Mouse (Mus musculus) c-Kit-positive CD71-positive TER-119-negative erythroid progenitor cells, embryonic 14.5 days (primary cell): ENCODE results near the gene Rreb1.
"Not testable (repeated sequence)": the region's sequence is repeated elsewhere in the genome, so short reads cannot be mapped to it uniquely, and the experiment has no call there.

Source experiments
- DNase-seq: peaks from one replicate; pipeline ENCODE4 v3.0.0-alpha.2; 2013; ENCODE audit warnings: low read depth

Gene Rreb1

GRCm38 (mm10) chr13:37827263-37827995, 49.2 kb downstream of the Rreb1 start:
- DNase-seq: no peak

- DNase-seq: no peak
Observed at GRCm38 (mm10) chr13:37827996-37828579, 49.9 kb downstream of the Rreb1 start.

GRCm38 (mm10) chr13:37828928-37829327, 50.7 kb downstream of the Rreb1 start:
- no peak for DNase-seq

- DNase-seq: no peak
Observed at GRCm38 (mm10) chr13:37830256-37830655, 52.1 kb downstream of the Rreb1 start.

- DNase-seq: no peak
Observed at GRCm38 (mm10) chr13:37830874-37831311, 52.7 kb downstream of the Rreb1 start.

- no peak for DNase-seq
Observed at GRCm38 (mm10) chr13:37832481-37832880, 54.3 kb downstream of the Rreb1 start.

- DNase-seq: no peak
Observed at GRCm38 (mm10) chr13:37833500-37833899, 55.3 kb downstream of the Rreb1 start.

- DNase-seq: no peak
Observed at GRCm38 (mm10) chr13:37835296-37835695, 57.1 kb downstream of the Rreb1 start.

- DNase-seq: not testable (repeated sequence)
Observed at GRCm38 (mm10) chr13:37835811-37836210, 57.6 kb downstream of the Rreb1 start.

- DNase-seq: no peak
Observed at GRCm38 (mm10) chr13:37837372-37837771, 59.2 kb downstream of the Rreb1 start.

- no peak for DNase-seq
Observed at GRCm38 (mm10) chr13:37838260-37839183, 60.3 kb downstream of the Rreb1 start.

- no peak for DNase-seq
Observed at GRCm38 (mm10) chr13:37843241-37843640, 65.0 kb downstream of the Rreb1 start.

GRCm38 (mm10) chr13:37843844-37844243, 65.6 kb downstream of the Rreb1 start:
- DNase-seq: no peak

- DNase-seq: no peak
Observed at GRCm38 (mm10) chr13:37845156-37845555, 67.0 kb downstream of the Rreb1 start.

- no peak for DNase-seq
Observed at GRCm38 (mm10) chr13:37845641-37846040, 67.4 kb downstream of the Rreb1 start.

- DNase-seq: no peak
Observed at GRCm38 (mm10) chr13:37846507-37846906, 68.3 kb downstream of the Rreb1 start.

GRCm38 (mm10) chr13:37846962-37847570, 68.9 kb downstream of the Rreb1 start:
- DNase-seq: no peak

- DNase-seq: no peak
Observed at GRCm38 (mm10) chr13:37847601-37848358, 69.6 kb downstream of the Rreb1 start.

GRCm38 (mm10) chr13:37848438-37848837, 70.2 kb downstream of the Rreb1 start:
- DNase-seq: no peak

GRCm38 (mm10) chr13:37851617-37852016, 73.4 kb downstream of the Rreb1 start:
- DNase-seq: no peak

GRCm38 (mm10) chr13:37852850-37853249, 74.7 kb downstream of the Rreb1 start:
- no peak for DNase-seq
